Mouse (Mus musculus): Measurements from ENCODE around the gene Mbd6. TPM values are rescaled to one million over a fixed set of nuclear protein-coding genes. Genes with fewer than 3 reads are reported as not detected.
A peak's percentile ranks its signal among the peaks of the same experiment; 100 is the strongest.

Gene Mbd6
- polyA plus RNA-seq, 1 experiment from 2014 or later = 8.5 TPM

DNA sequence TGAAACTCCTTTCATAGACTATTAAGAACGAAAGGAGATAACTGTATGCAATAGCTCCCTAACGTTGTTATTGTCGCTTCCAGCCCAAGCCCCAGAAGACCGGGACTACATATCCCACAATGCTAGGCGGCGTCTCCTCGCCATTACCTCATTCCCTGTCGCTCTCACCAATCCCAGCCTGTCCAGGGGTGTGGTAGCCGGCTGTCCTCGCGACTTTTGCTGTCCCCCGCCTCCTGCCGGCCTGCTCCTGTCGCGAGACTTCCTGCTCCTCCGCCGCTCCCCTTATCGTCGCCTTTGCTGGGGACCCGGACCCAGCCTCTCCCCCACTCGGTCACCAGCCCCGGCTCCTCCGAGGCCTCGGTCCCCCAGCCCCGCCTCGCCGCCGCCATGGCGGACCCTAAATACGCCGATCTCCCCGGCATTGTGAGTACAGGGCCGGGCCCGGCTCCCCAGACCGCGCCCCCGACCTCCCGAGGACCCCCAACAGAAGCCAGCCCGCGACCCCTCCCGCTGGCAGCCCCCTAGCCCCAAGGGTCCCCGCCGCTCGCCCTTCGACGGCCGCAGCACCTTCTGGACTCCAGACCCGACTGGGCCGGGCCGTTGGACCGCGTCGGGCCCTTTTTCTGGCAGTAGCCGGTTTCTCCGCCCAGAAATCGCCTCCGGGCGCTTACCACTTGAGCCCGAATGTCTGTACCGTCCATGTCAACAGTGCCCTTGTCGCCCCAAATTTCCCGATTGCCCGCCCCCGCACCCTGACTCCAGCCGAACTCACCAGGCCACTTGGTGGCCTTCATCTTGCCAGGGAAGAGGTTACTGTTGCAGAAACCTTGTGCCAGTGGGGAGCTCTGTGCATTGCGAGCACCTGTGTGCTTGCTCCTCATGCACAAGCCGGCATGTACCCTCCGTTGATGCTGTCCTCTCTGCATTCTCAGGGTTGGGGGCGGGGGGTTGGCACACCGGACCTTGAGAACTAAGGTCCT, 22.4 kb downstream of the Mbd6 start, which contains the start of gene Dctn2:
Gene Dctn2, plus strand, starts transcription at position 257 of the 980 bp plus-strand sequence.
- Histone ChIP-seq H3K27ac (replicated peaks) (peak within 1 kb of the TSS; percentile 95), H3K27me3 (ENCODE audit: control insufficient read depth, insufficient read depth, low read length) (no peaks in the 10 kb centered on the region), H3K4me3 (ENCODE audit: low read depth, low read length) (peak within 1 kb of the TSS; percentile 99), H3K4me2 (replicated peaks; ENCODE audit: low read depth) (peak within 1 kb of the TSS; percentile 92), H3K9me3 (ENCODE audit: control insufficient read depth, low read length) (no peaks in the 10 kb centered on the region), H3K36me3 (ENCODE audit: control insufficient read depth, insufficient read depth, low read length) (no peaks in the 10 kb centered on the region), H3K9ac (ENCODE audit: low read length) (peak within 1 kb of the TSS; percentile 100), H3K4me1 (replicated peaks; ENCODE audit: control insufficient read depth, insufficient read depth) (peaks cover 6% of the 10 kb centered on the region)
- under 1% methylated on average over 69 of the region's 70 CpGs for WGBS
- peak; percentile 97 for DNase-seq (ENCODE audit: low spot score)
- ATAC-seq (ENCODE audit: low FRiP score, low TSS enrichment) = peak; percentile 99
- TF ChIP-seq EP300 (optimal IDR thresholded peaks at IDR 0.05) = peak; percentile 97
- TF ChIP-seq CTCF (IDR thresholded peaks at IDR 0.05; ENCODE audit: low read depth) = peak; percentile 37

DNA sequence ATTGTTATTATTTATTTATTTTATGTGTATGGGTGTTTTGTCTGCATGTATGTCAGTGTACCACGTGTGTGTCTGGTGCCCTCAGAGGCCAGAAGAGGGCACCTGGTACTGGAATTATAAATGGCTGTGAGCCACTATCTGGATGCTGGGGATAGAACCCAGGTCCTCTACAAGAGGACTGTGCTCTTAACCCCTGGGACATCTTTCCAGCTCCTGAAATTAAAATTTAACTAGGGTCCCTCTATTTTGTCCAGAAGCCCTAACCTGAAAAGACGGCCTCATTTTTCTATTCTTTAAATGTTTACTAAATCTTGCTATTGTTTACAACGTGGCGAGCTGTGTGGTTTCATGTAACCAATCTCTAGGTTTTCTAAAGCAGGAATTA, 23.1 kb downstream of the Mbd6 start:
- H3K4me2 ChIP-seq (replicated peaks; ENCODE audit: low read depth) = peak overlapping the region; percentile 92
- ATAC-seq (ENCODE audit: low FRiP score, low TSS enrichment) = no peak
- TF ChIP-seq EP300 (optimal IDR thresholded peaks at IDR 0.05) (no peak), CTCF (IDR thresholded peaks at IDR 0.05; ENCODE audit: low read depth) (peak; percentile 40; the same call in 1 of the 2 replicates)
- H3K9me3 ChIP-seq (ENCODE audit: control insufficient read depth, low read length) = no peaks in the 10 kb centered on the region
- WGBS = 25% methylated on average over 4 of the region's 4 CpGs
- H3K4me3 ChIP-seq (ENCODE audit: low read depth, low read length) = peak overlapping the region; percentile 99; the same call in 1 of the 2 replicates
- no peak for DNase-seq (ENCODE audit: low spot score)
- H3K36me3 ChIP-seq (ENCODE audit: control insufficient read depth, insufficient read depth, low read length) = no peaks in the 10 kb centered on the region
- no peaks in the 10 kb centered on the region for H3K27me3 ChIP-seq (ENCODE audit: control insufficient read depth, insufficient read depth, low read length)
- no peak overlapping the region for H3K9ac ChIP-seq (ENCODE audit: low read length)
- H3K4me1 ChIP-seq (replicated peaks; ENCODE audit: control insufficient read depth, insufficient read depth) = peaks cover 6% of the 10 kb centered on the region
- H3K27ac ChIP-seq (replicated peaks) = no peak overlapping the region

DNA sequence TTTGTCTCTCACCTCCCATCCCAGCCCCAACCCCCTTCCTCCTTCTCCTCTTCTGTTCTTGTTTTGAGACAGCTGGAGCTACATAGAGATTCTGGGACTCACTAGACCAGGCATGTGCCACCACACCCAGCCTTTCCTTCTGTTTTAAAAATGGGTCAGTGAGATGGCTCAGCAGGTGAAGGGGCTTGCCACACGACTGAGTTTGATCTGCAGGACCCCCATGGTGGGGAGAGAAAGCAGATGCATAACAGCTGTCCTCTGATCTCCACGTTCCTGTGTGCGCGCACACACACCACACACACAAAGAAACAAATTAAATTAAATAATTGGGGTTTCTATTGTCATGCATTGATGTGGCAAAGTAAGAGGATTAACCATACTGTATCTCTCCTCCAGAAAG, 23.8 kb downstream of the Mbd6 start:
- Histone ChIP-seq H3K36me3 (ENCODE audit: control insufficient read depth, insufficient read depth, low read length) (no peaks in the 10 kb centered on the region), H3K9ac (ENCODE audit: low read length) (no peak overlapping the region), H3K4me2 (replicated peaks; ENCODE audit: low read depth) (no peak overlapping the region), H3K27me3 (ENCODE audit: control insufficient read depth, insufficient read depth, low read length) (no peaks in the 10 kb centered on the region), H3K4me1 (replicated peaks; ENCODE audit: control insufficient read depth, insufficient read depth) (peaks cover 6% of the 10 kb centered on the region), H3K9me3 (ENCODE audit: control insufficient read depth, low read length) (no peaks in the 10 kb centered on the region), H3K27ac (replicated peaks) (no peak overlapping the region), H3K4me3 (ENCODE audit: low read depth, low read length) (no peak overlapping the region)
- TF ChIP-seq EP300 (optimal IDR thresholded peaks at IDR 0.05) (no peak), CTCF (IDR thresholded peaks at IDR 0.05; ENCODE audit: low read depth) (no peak)
- DNase-seq (ENCODE audit: low spot score) = no peak
- 73% methylated on average over 4 of the region's 4 CpGs for WGBS
- ATAC-seq (ENCODE audit: low FRiP score, low TSS enrichment) = no peak

DNA sequence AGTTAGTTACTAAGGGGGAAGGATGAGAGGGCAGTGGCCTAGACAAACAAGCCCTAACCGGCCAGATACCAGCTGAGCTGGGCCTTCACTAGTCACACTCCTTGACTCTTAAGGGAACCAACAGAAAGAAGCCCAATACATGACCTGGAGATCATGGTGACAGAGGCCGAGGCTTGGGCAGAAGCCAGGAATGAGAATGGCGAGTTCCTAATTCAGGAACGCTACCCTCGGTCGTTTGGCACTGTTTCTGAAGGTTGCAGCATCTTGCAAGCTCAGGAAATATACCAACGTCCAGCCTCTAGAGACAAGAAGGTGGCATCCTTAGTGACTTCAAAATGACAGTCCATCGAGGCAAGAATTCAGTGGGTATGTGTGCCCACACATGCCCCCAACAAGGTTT, 24.5 kb downstream of the Mbd6 start:
- H3K9ac ChIP-seq (ENCODE audit: low read length) = no peak overlapping the region
- H3K27me3 ChIP-seq (ENCODE audit: control insufficient read depth, insufficient read depth, low read length) = no peaks in the 10 kb centered on the region
- 78% methylated on average over 8 of the region's 8 CpGs for WGBS
- ATAC-seq (ENCODE audit: low FRiP score, low TSS enrichment) (no peak), DNase-seq (ENCODE audit: low spot score) (no peak)
- H3K27ac ChIP-seq (replicated peaks) = no peak overlapping the region
- H3K9me3 ChIP-seq (ENCODE audit: control insufficient read depth, low read length) = no peaks in the 10 kb centered on the region
- no peak overlapping the region for H3K4me2 ChIP-seq (replicated peaks; ENCODE audit: low read depth)
- no peaks in the 10 kb centered on the region for H3K36me3 ChIP-seq (ENCODE audit: control insufficient read depth, insufficient read depth, low read length)
- no peak overlapping the region for H3K4me3 ChIP-seq (ENCODE audit: low read depth, low read length)
- TF ChIP-seq CTCF (IDR thresholded peaks at IDR 0.05; ENCODE audit: low read depth) (no peak), EP300 (optimal IDR thresholded peaks at IDR 0.05) (no peak)
- H3K4me1 ChIP-seq (replicated peaks; ENCODE audit: control insufficient read depth, insufficient read depth) = peaks cover 6% of the 10 kb centered on the region

DNA sequence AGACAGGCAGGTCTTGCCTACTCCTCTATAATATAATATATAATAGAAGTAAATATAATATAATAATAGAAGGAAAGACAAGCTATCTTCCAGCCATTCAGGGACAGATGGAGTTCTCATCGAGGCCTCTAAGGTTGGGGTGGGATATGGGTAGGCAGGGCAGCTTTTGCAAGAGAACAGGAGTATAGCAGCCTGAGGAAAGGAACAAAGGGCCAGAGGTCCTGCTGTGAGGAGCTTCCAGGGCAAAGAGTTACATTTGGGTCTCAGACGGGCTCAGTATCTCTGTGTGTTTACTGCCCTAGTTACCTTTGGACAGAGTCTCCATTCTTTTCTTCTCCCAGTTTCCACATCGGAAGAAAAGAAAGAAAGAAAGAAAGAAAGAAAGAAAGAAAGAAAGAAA, 25.2 kb downstream of the Mbd6 start:
- no peak for TF ChIP-seq EP300 (optimal IDR thresholded peaks at IDR 0.05)
- TF ChIP-seq CTCF (IDR thresholded peaks at IDR 0.05; ENCODE audit: low read depth) = no peak
- no peak for DNase-seq (ENCODE audit: low spot score)
- H3K9me3 ChIP-seq (ENCODE audit: control insufficient read depth, low read length) = no peaks in the 10 kb centered on the region

More for the DNA sequence above, 25.2 kb downstream of the Mbd6 start:
- no peak overlapping the region for H3K27ac ChIP-seq (replicated peaks)
- no peak overlapping the region for H3K4me3 ChIP-seq (ENCODE audit: low read depth, low read length)
- no peaks in the 10 kb centered on the region for H3K27me3 ChIP-seq (ENCODE audit: control insufficient read depth, insufficient read depth, low read length)
- H3K9ac ChIP-seq (ENCODE audit: low read length) = no peak overlapping the region
- H3K36me3 ChIP-seq (ENCODE audit: control insufficient read depth, insufficient read depth, low read length) = no peaks in the 10 kb centered on the region
- no peak overlapping the region for H3K4me2 ChIP-seq (replicated peaks; ENCODE audit: low read depth)
- ATAC-seq (ENCODE audit: low FRiP score, low TSS enrichment) = no peak
- 54% methylated on average over 3 of the region's 3 CpGs for WGBS
- peaks cover 6% of the 10 kb centered on the region for H3K4me1 ChIP-seq (replicated peaks; ENCODE audit: control insufficient read depth, insufficient read depth)
